Mouse (Mus musculus): ENCODE measurements around the gene Aatk.

DNA sequence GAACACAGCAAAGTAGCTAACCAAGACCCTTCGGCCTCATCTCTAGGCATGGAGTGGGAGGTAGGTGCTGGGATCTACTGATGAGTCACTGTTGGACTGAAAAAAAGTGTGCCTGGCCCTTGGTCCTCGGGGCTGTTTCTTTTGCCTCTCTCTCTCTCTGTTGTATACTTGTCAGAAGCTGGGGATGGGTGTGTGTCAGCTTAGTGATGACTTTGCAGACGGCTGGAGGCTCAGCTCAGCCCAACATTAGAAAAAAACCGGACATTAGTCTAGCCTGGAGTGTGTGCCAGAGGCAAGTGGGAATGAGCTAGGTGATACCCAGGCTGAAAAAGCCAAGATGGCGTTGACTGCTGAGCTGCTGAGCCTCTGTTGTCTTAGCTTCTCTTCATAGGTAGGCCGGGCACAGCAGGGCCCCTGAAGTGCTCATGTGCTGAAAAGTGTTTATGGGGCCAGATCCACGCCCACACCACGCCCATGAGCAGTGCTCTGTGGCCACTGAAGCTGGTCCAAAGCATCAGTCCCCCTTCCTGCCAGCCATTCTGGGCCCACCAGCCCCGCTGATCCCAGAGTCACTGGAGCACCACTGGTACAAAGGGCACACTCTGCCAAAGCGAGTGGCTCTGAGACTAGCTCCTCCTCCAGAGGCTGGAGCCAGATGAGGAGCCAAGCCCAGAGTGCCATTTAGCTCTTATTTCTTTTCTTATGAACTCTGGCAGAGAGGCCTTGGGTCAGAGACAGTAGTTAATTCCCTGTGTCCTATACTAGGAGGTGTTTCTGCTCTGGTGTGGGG is 67.2 kb downstream of the Aatk start:
- TF ChIP-seq MAX (IDR thresholded peaks at IDR 0.05) (no peak), CTCF (IDR thresholded peaks at IDR 0.05; ENCODE audit: control insufficient read depth, insufficient read depth, insufficient read length) (no peak), CEBPB (IDR thresholded peaks at IDR 0.05; ENCODE audit: low read depth) (no peak), USF1 (IDR thresholded peaks at IDR 0.05; ENCODE audit: low read depth) (no peak), MYOD1 (IDR thresholded peaks at IDR 0.05; ENCODE audit: control insufficient read depth, insufficient read length, low read depth) (no peak), MYOG (IDR thresholded peaks at IDR 0.05; ENCODE audit: control insufficient read depth, extremely low read depth, insufficient read length) (no peak), FOSL1 (IDR thresholded peaks at IDR 0.05; ENCODE audit: insufficient read depth, low read length, poor library complexity, severe bottlenecking) (no peak)
